Mouse (Mus musculus): Measurements from ENCODE around the gene Ryr2. TPM values are rescaled to one million over a fixed set of nuclear protein-coding genes. Genes with fewer than 3 reads are reported as not detected.

Ryr2 gene
- polyA plus RNA-seq, 1 experiment from 2014 or later, result 1.5 TPM

DNA sequence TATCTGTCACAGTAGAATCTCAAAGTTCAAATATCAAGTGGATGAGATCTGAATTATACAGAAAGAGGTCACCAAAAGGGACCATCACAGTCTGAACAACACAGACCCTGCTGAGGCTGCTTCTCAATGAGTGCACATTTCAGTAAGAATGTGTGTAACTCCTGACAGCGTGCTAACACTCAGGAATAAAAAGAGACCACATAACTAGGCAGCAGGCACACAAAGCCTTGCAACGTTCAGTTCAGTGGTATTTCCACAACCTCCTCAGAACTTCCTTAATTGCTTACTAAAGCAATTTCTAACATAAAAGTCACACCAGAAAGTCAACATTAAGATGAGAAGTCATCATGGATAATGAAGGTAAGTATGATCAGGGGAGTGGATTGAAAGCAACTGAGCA, 206.1 kb downstream of the Ryr2 start:
- no peak for ATAC-seq (ENCODE audit: borderline replicate concordance, extremely low read depth, low FRiP score, low TSS enrichment)
- Histone ChIP-seq H3K27me3 (no peaks in the 10 kb centered on the region), H3K9ac (no peak overlapping the region), H3K4me1 (no peaks in the 10 kb centered on the region), H3K9me3 (no peaks in the 10 kb centered on the region), H3K27ac (no peak overlapping the region), H3K36me3 (no peaks in the 10 kb centered on the region), H3K4me2 (no peak overlapping the region), H3K4me3 (no peak overlapping the region)
- 76% methylated on average over 2 of the region's 2 CpGs for WGBS

DNA sequence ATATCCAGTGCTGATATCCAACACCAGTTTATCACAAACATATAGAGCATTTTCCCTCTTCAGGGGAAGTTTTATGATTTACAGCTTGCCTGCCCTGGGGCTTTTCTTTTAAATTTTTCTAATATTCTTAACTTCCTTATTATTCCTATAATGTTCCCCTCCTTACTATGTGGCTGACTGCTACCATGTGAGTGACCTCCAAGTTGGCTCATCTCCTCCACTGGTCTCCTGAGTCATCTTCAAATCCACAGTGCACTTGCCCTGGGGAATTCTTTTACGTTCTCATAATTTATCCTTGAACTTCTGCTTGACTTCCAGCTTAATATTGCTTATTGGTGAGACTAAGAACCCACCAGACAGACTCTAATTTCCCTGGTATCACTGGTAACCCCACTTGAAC, 211.1 kb downstream of the Ryr2 start:
- Histone ChIP-seq H3K4me1 (no peaks in the 10 kb centered on the region), H3K36me3 (no peaks in the 10 kb centered on the region), H3K9me3 (no peaks in the 10 kb centered on the region), H3K4me2 (no peak overlapping the region), H3K9ac (no peak overlapping the region), H3K27ac (no peak overlapping the region), H3K4me3 (no peak overlapping the region), H3K27me3 (no peaks in the 10 kb centered on the region)
- ATAC-seq (ENCODE audit: borderline replicate concordance, extremely low read depth, low FRiP score, low TSS enrichment), result no peak
- WGBS, result 68% methylated on average over 1 of the region's 1 CpGs

DNA sequence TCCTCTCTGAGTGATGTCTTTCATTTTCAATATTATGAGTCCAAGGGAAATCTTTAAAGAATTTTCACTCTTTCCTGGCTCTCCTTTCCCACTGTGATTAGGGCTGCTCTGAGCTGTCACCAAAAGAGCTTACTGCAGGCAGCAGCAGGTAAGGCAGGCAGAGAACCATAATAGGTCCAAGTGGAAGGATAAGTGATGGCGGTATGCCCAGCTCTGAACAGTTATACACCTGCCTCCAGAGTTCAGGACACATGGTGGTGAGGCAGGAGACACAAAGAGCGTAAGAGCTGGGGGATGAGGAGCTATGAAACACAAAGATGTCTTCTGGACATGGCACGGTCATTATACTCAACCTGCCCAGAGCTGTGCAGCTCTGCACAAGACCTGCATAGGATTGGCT, 215.0 kb downstream of the Ryr2 start:
- Histone ChIP-seq H3K9me3 (no peaks in the 10 kb centered on the region), H3K9ac (no peak overlapping the region), H3K4me3 (no peak overlapping the region), H3K4me1 (no peaks in the 10 kb centered on the region), H3K4me2 (no peak overlapping the region), H3K27ac (no peak overlapping the region), H3K36me3 (no peaks in the 10 kb centered on the region), H3K27me3 (no peaks in the 10 kb centered on the region)
- ATAC-seq (ENCODE audit: borderline replicate concordance, extremely low read depth, low FRiP score, low TSS enrichment), result no peak
- 85% methylated on average over 3 of the region's 3 CpGs for WGBS

DNA sequence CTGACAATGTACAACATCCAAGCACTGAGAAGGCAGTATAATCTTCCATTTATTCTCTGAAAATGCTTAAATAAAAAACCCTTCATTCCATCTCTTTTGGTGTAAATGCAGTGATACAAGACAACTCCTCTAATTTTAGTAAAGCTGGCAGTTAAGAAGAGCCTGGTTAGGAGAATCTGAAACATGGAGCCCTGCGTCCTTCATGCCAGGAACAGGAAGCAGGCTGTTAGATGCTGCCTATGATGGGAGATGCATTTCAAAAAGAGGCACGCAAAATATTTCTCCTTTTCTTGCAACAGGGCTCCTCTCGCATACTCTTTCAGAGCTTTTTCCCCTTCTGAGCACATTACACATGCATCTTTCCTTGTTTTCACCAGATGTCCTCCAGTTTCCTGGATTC, 215.6 kb downstream of the Ryr2 start:
- Histone ChIP-seq H3K4me2 (no peak overlapping the region), H3K36me3 (no peaks in the 10 kb centered on the region), H3K27me3 (no peaks in the 10 kb centered on the region), H3K27ac (no peak overlapping the region), H3K9me3 (no peaks in the 10 kb centered on the region), H3K4me1 (no peaks in the 10 kb centered on the region), H3K9ac (no peak overlapping the region), H3K4me3 (no peak overlapping the region)
- no peak for ATAC-seq (ENCODE audit: borderline replicate concordance, extremely low read depth, low FRiP score, low TSS enrichment)
- 61% methylated on average over 3 of the region's 3 CpGs for WGBS

DNA sequence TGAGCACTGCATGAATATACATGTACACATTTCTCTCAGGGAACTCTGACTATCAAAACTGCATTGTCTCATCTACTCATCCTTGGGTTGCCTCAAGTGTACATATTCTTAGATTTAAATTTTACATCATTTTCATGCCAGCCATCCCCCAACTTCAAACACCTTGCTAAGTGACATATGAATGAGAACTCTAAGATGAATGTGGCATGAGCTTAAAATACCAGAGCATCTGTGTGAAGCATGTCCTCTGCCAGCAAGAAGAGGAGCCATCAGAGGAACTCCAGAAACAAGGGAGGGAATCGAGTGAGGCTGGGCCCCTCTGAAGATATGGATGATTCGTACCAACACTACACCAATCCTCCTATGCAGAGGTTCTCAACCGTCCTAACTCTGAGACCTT, 222.6 kb downstream of the Ryr2 start:
- 83% methylated on average over 3 of the region's 3 CpGs for WGBS

DNA sequence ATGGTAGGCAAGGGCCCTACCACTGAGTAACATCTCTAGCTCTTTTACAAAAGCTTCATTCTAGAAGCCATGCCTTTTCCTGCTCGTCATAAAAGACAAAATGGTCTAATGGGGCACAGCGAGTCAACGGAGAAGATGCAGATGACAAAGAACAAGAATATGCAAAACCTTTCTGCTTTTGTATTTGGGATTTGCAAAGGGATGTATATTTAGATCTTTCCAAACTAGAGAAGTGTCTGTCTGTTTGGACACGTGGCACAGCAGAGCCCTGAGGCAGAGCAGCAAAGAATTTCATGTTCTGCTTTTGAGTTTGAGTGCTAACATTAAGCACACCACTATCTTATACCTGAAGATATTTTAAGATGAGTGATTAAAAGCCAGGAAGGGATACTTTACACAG, 224.4 kb downstream of the Ryr2 start:
- WGBS, result 82% methylated on average over 4 of the region's 4 CpGs
- no peak overlapping the region for H3K9ac ChIP-seq
- H3K9me3 ChIP-seq, result no peaks in the 10 kb centered on the region
- no peak for ATAC-seq (ENCODE audit: borderline replicate concordance, extremely low read depth, low FRiP score, low TSS enrichment)
- H3K4me2 ChIP-seq, result no peak overlapping the region
- no peaks in the 10 kb centered on the region for H3K36me3 ChIP-seq
- H3K4me3 ChIP-seq, result no peak overlapping the region
- H3K4me1 ChIP-seq, result no peaks in the 10 kb centered on the region
- no peak overlapping the region for H3K27ac ChIP-seq
- no peaks in the 10 kb centered on the region for H3K27me3 ChIP-seq

More for the DNA sequence above, 222.6 kb downstream of the Ryr2 start:
- Histone ChIP-seq H3K4me1 (no peaks in the 10 kb centered on the region), H3K4me3 (no peak overlapping the region), H3K9me3 (no peaks in the 10 kb centered on the region), H3K27ac (no peak overlapping the region), H3K36me3 (no peaks in the 10 kb centered on the region), H3K9ac (no peak overlapping the region), H3K4me2 (no peak overlapping the region), H3K27me3 (no peaks in the 10 kb centered on the region)
- no peak for ATAC-seq (ENCODE audit: borderline replicate concordance, extremely low read depth, low FRiP score, low TSS enrichment)

DNA sequence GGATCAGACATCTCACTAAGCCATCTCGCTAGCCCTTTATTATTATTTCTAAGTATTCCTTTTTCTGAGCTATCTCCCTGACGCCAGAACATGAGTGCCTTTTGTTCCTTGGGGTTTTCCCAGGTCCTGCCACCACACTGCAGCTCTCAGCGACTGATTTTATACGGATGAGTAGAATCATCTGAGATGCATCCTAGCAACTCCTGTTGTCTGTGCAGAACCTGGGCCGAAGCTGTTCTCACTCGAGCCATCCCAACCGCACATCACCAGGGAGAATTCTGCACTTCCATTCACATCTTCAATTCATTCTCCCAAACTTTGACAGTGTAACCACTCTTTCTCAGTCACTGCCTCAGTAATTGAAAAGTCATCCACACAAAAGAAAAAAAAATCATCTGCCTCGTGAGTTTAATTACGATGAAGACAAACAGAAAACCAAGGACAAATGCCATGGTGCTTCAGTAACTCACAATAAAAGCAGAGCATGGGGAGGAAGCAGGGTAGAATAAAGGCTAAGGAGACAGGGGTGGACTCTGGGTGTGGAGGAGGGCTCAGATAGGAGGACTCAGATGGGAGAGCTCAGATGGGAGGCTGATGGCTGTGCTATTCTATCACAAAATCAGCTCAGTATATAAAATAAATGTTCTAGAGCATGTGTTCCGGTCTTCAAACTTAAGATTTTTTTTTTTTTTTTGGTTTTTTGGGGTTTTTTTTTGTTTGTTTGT, 226.1 kb downstream of the Ryr2 start:
- H3K36me3 ChIP-seq, result no peaks in the 10 kb centered on the region
- H3K27ac ChIP-seq, result no peak overlapping the region
- 88% methylated on average over 10 of the region's 10 CpGs for WGBS
- no peak overlapping the region for H3K4me2 ChIP-seq
- H3K9ac ChIP-seq, result no peak overlapping the region
- no peak for ATAC-seq (ENCODE audit: borderline replicate concordance, extremely low read depth, low FRiP score, low TSS enrichment)
- no peaks in the 10 kb centered on the region for H3K27me3 ChIP-seq
- H3K9me3 ChIP-seq, result no peaks in the 10 kb centered on the region
- no peaks in the 10 kb centered on the region for H3K4me1 ChIP-seq
- H3K4me3 ChIP-seq, result no peak overlapping the region

DNA sequence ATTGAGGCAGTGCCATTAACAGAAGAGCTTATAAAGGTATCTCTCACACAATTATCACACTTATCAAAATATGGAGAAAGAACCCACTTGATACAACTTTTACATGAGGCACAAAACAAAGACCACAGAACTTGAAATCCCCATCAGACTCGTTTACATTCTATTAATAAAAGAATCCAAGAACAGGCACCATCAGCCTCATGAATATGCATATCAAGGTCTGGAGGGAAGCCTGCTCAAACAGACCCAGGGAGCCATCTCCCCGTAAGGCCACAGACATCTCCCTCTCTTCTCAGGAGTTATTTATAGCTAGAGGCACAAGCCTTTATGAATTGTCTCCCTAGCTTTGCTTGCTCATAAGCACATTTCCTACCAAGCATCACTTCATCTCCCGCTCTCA, 227.7 kb downstream of the Ryr2 start:
- Histone ChIP-seq H3K27me3 (no peaks in the 10 kb centered on the region), H3K4me3 (no peak overlapping the region), H3K9me3 (no peaks in the 10 kb centered on the region), H3K4me1 (no peaks in the 10 kb centered on the region), H3K36me3 (no peaks in the 10 kb centered on the region), H3K27ac (no peak overlapping the region), H3K4me2 (no peak overlapping the region), H3K9ac (no peak overlapping the region)
- WGBS, result 79% methylated on average over 3 of the region's 3 CpGs
- no peak for ATAC-seq (ENCODE audit: borderline replicate concordance, extremely low read depth, low FRiP score, low TSS enrichment)

DNA sequence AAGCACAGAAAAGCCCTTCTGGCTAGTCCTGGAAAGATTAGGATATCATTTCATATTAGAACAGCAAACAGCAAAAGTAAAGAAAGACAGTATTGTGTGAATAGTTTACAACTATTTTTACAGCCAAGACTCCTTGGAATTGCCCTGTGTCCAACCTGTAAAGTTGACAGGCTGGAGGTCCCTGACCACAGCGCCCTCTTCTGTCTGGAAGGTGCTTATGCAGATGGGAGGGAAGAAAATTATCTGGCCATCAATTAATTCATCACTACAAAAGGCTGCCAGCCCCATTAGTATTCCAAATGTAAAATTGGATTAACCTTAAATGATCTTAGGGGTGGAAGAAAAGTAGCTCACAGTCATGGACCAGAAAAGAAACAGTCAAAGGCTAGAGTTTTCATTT, 231.9 kb downstream of the Ryr2 start:
- Histone ChIP-seq H3K27me3 (no peaks in the 10 kb centered on the region), H3K9ac (no peak overlapping the region), H3K27ac (no peak overlapping the region), H3K4me3 (no peak overlapping the region), H3K36me3 (no peaks in the 10 kb centered on the region), H3K9me3 (no peaks in the 10 kb centered on the region), H3K4me2 (no peak overlapping the region), H3K4me1 (no peaks in the 10 kb centered on the region)
- WGBS, result 11% methylated on average over 1 of the region's 1 CpGs
- no peak for ATAC-seq (ENCODE audit: borderline replicate concordance, extremely low read depth, low FRiP score, low TSS enrichment)

DNA sequence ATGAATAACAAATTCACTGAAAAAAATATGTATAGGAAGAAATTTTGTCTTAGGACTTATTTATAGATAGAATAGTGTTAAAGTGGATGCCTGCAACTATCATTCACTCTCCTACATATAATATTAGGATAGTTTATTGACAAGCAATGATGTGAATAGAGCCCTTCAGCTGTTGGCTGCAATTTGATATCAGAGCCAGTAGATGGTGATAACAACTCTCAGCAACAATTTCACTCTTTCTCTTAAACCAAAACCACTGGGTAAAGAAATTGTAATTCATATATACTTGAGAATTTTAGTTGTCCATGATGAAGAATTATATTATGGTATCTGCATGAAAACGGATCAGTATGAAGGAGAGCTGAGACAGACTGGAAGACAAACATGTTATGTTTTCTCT, 236.8 kb downstream of the Ryr2 start:
- 64% methylated on average over 1 of the region's 1 CpGs for WGBS
- no peaks in the 10 kb centered on the region for H3K4me1 ChIP-seq
- no peak for ATAC-seq (ENCODE audit: borderline replicate concordance, extremely low read depth, low FRiP score, low TSS enrichment)
- H3K36me3 ChIP-seq, result no peaks in the 10 kb centered on the region
- H3K4me3 ChIP-seq, result no peak overlapping the region
- no peak overlapping the region for H3K9ac ChIP-seq
- no peaks in the 10 kb centered on the region for H3K27me3 ChIP-seq
- H3K27ac ChIP-seq, result no peak overlapping the region
- no peak overlapping the region for H3K4me2 ChIP-seq
- no peaks in the 10 kb centered on the region for H3K9me3 ChIP-seq

DNA sequence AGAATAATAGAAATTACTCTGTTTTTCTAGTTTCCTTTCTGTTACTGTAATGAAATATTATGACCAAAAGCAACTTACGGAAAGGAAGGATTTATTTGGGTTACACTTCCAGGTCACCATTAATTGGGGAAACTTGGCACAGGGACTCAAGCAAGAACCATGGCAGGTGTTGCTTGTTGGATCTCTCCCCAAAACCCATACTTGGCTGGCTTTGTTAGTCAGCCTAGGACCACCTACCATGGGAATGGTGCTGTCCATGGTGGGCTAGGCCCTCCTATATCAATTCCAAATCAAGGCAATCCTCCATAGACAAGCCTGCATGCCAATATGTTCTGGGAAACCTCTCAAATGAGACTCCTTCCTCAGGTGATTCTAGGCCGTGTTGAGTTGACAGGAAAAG, 237.3 kb downstream of the Ryr2 start:
- Histone ChIP-seq H3K9me3 (no peaks in the 10 kb centered on the region), H3K27ac (no peak overlapping the region), H3K9ac (no peak overlapping the region), H3K36me3 (no peaks in the 10 kb centered on the region), H3K27me3 (no peaks in the 10 kb centered on the region), H3K4me1 (no peaks in the 10 kb centered on the region), H3K4me3 (no peak overlapping the region), H3K4me2 (no peak overlapping the region)
- ATAC-seq (ENCODE audit: borderline replicate concordance, extremely low read depth, low FRiP score, low TSS enrichment), result no peak
- 76% methylated on average over 2 of the region's 2 CpGs for WGBS

DNA sequence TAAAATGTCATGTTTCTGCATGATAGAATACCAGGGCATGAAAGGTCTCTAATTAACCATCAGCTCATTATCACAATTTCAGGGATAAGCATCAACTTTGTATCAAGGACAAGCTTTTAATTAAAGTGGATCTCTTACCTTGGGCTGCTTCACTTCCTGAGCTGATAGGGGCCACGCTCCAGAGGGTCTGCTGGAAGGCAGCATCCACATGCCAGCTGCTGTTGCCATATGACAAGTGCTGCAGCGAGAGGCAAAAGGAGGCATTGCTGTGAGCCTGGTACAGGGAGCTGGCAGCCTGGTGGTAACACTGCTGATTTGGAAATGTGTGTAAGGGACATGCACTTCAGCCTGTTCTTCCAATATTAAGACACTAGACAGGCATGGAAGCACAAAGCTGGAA, 237.8 kb downstream of the Ryr2 start:
- Histone ChIP-seq H3K4me2 (no peak overlapping the region), H3K4me3 (no peak overlapping the region), H3K27me3 (no peaks in the 10 kb centered on the region), H3K9ac (no peak overlapping the region), H3K27ac (no peak overlapping the region), H3K4me1 (no peaks in the 10 kb centered on the region), H3K36me3 (no peaks in the 10 kb centered on the region), H3K9me3 (no peaks in the 10 kb centered on the region)
- ATAC-seq (ENCODE audit: borderline replicate concordance, extremely low read depth, low FRiP score, low TSS enrichment), result no peak
- WGBS, result 81% methylated on average over 2 of the region's 2 CpGs

DNA sequence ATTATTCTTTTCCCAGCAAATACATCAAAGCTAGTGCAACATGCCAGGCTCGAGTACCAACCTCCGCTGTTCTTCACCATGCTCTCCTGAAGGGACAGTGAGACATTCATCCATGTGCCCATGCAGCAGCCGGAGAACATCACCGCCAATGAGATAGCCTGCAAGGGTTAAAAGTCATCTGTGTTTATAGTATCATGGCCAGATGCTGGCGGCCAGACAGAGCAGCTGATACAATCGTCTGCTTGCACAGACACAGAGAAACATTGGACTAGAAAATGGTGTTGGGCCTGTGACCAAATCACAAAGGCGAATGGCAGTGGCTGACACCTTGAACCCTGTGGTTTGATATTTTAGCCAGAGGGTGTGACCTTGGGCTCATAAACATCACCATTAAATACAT, 238.7 kb downstream of the Ryr2 start:
- Histone ChIP-seq H3K36me3 (no peaks in the 10 kb centered on the region), H3K9ac (no peak overlapping the region), H3K27me3 (no peaks in the 10 kb centered on the region), H3K9me3 (no peaks in the 10 kb centered on the region), H3K4me3 (no peak overlapping the region), H3K4me2 (no peak overlapping the region), H3K27ac (no peak overlapping the region), H3K4me1 (no peaks in the 10 kb centered on the region)
- WGBS, result 39% methylated on average over 7 of the region's 7 CpGs
- ATAC-seq (ENCODE audit: borderline replicate concordance, extremely low read depth, low FRiP score, low TSS enrichment), result no peak

Data from lung, embryonic 15.5 days (tissue).